Mouse (Mus musculus) spleen, adult 2 months (tissue): ENCODE measurements around the gene Edc3.

Experiments
- CTCF ChIP-seq: fragments of 200-500 bp; IDR thresholded peaks from 2 replicates; pipeline ENCODE4 v1.5.1; 2011; ENCODE audit warnings: mild to moderate bottlenecking, inconsistent platforms; ENCODE audit not compliant: insufficient read depth, insufficient read length, insufficient replicate concordance; ENCODE audit errors: extremely low read depth
- POLR2A ChIP-seq: fragments of 200-500 bp; IDR thresholded peaks from 2 replicates; pipeline ENCODE4 v1.6.1; 2011; ENCODE audit warnings: low read depth, low read length, inconsistent platforms

GRCm38 (mm10) chr9:57775026-57775425, 66.7 kb downstream of the Edc3 start:
- TF ChIP-seq POLR2A (no peak), CTCF (no peak)
